Mouse (Mus musculus) regulatory T cell (primary cell): ENCODE results near the gene Fmr1nb.
"Not testable (repeated sequence)": the region's sequence is repeated elsewhere in the genome, so short reads cannot be mapped to it uniquely, and the experiment has no call there.

ENCODE experiments used
- in situ Hi-C: fragments of 300-600 bp; cut with MboI, MseI; formaldehyde crosslinking; loops from one replicate; pipeline ENCODE4 v1.15.1; 2025; ENCODE audit warnings: high pct_unique_total_duplicates

Gene Fmr1nb

DNA sequence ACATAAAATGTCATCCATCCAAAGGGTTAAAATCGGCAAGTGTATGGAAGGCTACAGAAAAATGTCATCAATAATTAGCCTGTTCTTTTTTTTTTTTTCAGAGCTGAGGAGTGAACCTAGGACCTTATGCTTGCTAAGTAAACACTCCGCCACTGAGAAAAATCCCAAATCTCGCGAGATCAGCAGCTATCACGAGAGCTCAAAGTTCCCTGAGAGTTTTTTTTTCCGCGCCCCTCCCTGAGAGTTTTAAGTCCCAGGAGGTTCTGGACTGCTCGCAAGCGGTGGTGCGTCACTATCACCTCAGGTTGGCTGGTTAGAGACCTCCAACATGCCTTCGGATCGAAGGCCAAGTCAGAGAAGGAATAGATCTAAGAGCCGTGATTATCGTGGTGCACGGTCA is at the start of gene Fmr1nb:
TSS of gene Fmr1nb (plus strand) at position 234 of the 400 bp plus-strand sequence.
- in situ Hi-C loops: no loop called here

DNA sequence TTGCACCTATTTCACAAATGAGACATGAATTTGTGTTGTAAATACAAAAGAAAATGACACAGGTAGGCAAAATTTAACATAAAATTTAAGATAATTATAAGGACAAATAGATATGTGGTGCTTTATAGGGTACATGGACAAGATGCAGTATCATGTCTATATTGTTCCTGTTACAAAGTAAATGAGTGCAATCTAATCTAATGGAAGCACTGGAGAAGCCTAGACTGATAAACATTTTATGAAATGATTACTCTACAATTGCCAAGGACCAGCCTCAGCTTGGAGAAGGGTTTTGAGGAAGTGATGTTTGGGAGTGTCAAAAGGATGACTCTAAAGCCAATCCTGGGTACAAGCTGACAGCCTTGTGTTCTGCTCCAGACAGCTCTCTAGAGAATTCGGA is 24.7 kb upstream of the Fmr1nb start:
- in situ Hi-C loops: no loop called here

DNA sequence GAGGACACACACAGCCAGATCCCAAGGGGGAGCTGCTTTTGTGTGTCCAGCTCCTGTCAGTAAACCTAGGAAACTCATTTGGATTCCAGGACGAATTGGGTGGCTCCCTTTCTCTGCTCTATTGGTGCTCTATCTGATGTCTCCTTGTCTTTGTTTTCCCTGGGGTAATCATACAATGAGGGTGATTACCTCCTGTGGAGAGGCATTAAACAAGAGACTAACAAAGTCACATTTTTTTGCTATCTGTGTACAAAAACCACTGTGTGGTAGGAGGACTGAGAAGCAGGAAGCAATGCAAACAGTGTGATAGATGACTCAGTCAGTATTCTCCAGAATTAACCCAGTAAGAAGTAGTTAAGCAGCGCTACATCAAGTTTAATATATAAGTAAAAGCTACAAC is 21.6 kb upstream of the Fmr1nb start:
- in situ Hi-C loops: no loop called here

DNA sequence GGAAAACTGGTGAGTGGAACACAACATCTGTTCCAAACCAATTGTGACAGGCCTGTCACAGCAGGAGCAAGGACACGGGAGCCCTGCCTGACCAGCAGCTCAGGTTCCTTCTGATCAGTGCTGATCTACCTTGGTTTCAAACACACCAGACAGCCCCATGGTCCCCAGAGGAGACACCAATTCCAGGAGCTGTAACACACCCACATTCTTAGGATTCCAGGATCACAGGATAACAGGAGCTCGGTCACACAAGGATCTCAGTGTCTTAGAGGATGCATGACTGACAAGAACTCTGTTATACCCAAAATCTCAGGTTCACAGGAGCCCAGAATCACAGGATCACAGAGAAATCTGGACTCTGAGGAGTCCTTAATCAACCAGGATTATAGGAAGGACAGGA is 58.8 kb downstream of the Fmr1nb start:
- in situ Hi-C loops: not testable (repeated sequence)

DNA sequence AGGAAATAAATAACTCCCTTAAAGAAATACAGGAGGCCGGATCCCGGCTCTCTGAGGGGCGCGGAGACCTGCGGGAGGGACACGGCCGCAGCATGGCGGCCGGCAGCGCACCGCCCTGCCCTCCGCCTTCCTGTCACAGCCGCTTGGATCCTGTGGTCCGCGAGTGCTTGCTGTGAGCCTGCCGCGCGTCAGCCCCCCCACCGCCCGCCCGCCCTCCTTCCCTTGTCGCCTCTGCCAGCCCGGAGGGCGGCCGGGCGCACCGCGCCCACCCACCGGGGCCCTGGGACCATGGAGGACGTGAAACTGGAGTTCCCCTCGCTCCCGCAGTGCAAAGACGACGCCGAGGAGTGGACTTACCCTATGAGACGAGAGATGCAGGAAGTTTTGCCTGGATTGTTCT is 59.4 kb downstream of the Fmr1nb start, which contains the start of gene Gm14698:
TSS of gene Gm14698 (plus strand) at position 35 of the 400 bp plus-strand sequence.
- in situ Hi-C loops: not testable (repeated sequence)

DNA sequence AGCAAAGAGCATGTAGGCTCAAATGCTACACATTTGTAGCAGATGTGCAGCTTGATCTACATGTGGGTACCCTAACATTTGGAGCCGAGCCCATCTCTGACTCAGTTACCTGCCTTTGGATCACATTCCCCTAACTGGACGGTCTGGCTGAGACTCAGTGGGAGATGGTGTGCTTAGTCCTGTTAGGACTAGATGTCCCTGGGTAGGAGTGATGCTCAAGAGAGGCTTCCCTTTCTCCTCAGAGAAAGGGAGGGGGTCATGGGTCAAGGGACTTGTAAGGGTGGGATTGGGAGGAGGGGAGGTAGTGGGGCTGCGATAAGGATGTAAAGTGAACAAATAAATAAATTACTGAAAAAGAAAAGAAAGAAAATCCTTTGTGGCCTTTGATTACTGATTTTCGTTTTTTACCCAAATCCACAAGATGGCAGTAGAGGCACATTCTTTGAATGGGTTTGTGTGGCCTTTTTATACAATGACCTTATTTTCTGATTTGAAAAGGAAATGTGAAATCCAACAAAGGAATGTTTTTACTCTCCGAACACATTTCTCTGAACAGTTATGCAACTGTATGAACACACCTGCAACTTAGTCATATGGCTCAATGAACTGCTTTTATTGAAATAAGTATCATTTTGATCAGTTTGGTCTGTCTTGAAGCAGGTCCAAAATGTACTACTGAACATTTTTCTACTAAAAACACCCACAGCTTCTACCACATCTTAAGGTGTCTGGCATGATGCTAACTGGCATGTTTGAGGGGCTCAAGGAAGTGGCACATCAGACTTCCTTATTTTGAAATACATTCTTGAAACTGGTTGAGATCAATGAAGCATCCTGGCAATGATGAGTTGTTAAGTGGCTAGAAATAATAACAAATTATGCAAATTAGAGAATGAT is 78.2 kb downstream of the Fmr1nb start:
- in situ Hi-C loops: no loop called here
